Mouse (Mus musculus) lung, postnatal 0 days (tissue): ENCODE results near the gene Cyp2d22.

Experiments
- CTCF ChIP-seq: IDR thresholded peaks from 2 replicates; pipeline ENCODE4 v1.5.1; 2016; ENCODE audit warnings: antibody characterized with exemption, mild to moderate bottlenecking
- EP300 ChIP-seq: IDR thresholded peaks from 2 replicates; pipeline ENCODE4 v1.6.1; 2016; ENCODE audit warnings: antibody characterized with exemption, mild to moderate bottlenecking, control low read depth

GRCm38 (mm10) chr15:82368146-82368545, 11.9 kb downstream of the Cyp2d22 start:
- no peak for TF ChIP-seq CTCF
- no peak for TF ChIP-seq EP300
